ENCODE assay signal across 13 mouse cellular contexts in the genomic region with DNA sequence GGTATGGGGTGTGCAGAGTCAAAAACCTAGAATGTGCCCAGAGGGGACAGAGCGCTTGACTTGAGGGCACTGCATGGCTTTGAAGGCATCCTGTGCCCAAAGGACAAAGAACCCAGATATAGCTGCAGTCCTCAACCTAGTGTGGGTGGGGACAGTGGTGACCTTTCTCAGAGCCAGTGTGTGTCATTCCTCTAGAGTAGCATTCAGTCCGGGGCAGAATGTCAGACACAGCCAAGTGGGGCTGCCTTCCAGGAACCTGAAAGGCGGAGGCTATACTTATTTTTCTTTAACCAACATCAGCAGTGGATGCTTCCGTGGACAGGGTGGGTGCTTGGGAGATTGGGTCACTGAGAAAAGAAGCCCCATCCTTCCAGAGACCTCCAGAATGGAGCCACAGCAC.
DNase-seq lines count a peak whose midpoint lies in the region; ATAC-seq lines count a peak whose summit lies in the region.
"Had no signal": no experiment of that assay in that cellular context is flagged by ENCODE, and none has a peak within 500 bp of the region (broad histone marks: within the 10 kb centered on the region; RNA-seq: fewer than 3 reads in every experiment).

No protein-coding gene starts in this region.

- H3K27ac ChIP-seq in hindbrain, embryonic 13.5 days, result peak overlapping the region; percentile 36
- H3K27ac ChIP-seq in hindbrain, embryonic 14.5 days, result no peak overlapping the region
- peak overlapping the region; percentile 21; the same call in 1 of the 2 replicates for H3K27ac ChIP-seq in embryonic facial prominence, embryonic 10.5 days (replicated peaks)
- H3K27ac ChIP-seq in hindbrain, embryonic 16.5 days (ENCODE audit: low read depth, low read length), result no peak overlapping the region; the same call in 1 of the 2 replicates
- H3K27ac ChIP-seq: liver, embryonic 15.5 days had no signal

- peaks cover 14% of the 10 kb centered on the region; the same call in 1 of the 2 replicates for H3K36me3 ChIP-seq in hindbrain, embryonic 13.5 days
- H3K36me3 ChIP-seq in hindbrain, embryonic 14.5 days (replicated peaks; ENCODE audit: control insufficient read depth, insufficient read depth), result 0 out of 2 replicates have a peak, but pooled peaks cover 3% of the 10 kb centered on the region
- peaks cover 65% of the 10 kb centered on the region for H3K36me3 ChIP-seq in embryonic facial prominence, embryonic 10.5 days (replicated peaks)
- no peaks in the 10 kb centered on the region for H3K36me3 ChIP-seq in hindbrain, embryonic 16.5 days (ENCODE audit: control insufficient read depth, insufficient read depth, low read length)
- H3K36me3 ChIP-seq: G1E had no signal

- 89% methylated on average over 4 of the region's 4 CpGs for WGBS in hindbrain, embryonic 13.5 days
- WGBS in hindbrain, embryonic 14.5 days, result 84% methylated on average over 4 of the region's 4 CpGs
- 84% methylated on average over 4 of the region's 4 CpGs for WGBS in embryonic facial prominence, embryonic 10.5 days
- WGBS in hindbrain, embryonic 16.5 days, result 88% methylated on average over 4 of the region's 4 CpGs

- H3K4me2 ChIP-seq in hindbrain, embryonic 13.5 days, result no peak overlapping the region
- H3K4me2 ChIP-seq in hindbrain, embryonic 14.5 days (replicated peaks), result no peak overlapping the region
- H3K4me2 ChIP-seq in hindbrain, embryonic 16.5 days (ENCODE audit: low read length), result no peak overlapping the region
- H3K4me2 ChIP-seq: liver, embryonic 15.5 days had no signal

- DNase-seq in adrenal gland, postnatal 36 days, result peak; percentile 60 to 67
- no peak for DNase-seq in adrenal gland, adult 8-10 months
- no peak for DNase-seq in hindbrain, embryonic 14.5 days (ENCODE audit: low spot score)
- no peak for DNase-seq in embryonic facial prominence, embryonic 10.5 days (ENCODE audit: low spot score)
- no peak for DNase-seq in cerebellum, adult 18-20 months
- DNase-seq: cerebellum, postnatal 25 days; thymus, adult 18-20 months had no signal

- 0 out of 2 replicates have a peak overlapping the region, but pooled peaks have one; percentile 10 for H3K9ac ChIP-seq in hindbrain, embryonic 13.5 days
- H3K9ac ChIP-seq in hindbrain, embryonic 14.5 days, result no peak overlapping the region
- peak overlapping the region; percentile 3; the same call in 1 of the 2 replicates for H3K9ac ChIP-seq in hindbrain, embryonic 16.5 days (ENCODE audit: low read depth, low read length)
- H3K9ac ChIP-seq: liver, embryonic 15.5 days had no signal

- peaks cover 72% of the 10 kb centered on the region for H3K4me1 ChIP-seq in hindbrain, embryonic 13.5 days (replicated peaks)
- H3K4me1 ChIP-seq in hindbrain, embryonic 14.5 days (replicated peaks; ENCODE audit: control insufficient read depth, insufficient read depth, low read length), result peaks cover 47% of the 10 kb centered on the region
- peaks cover 89% of the 10 kb centered on the region for H3K4me1 ChIP-seq in embryonic facial prominence, embryonic 10.5 days
- peaks cover 34% of the 10 kb centered on the region for H3K4me1 ChIP-seq in hindbrain, embryonic 16.5 days (ENCODE audit: control insufficient read depth, insufficient read depth, low read depth, low read length)

- no peak for ATAC-seq in hindbrain, embryonic 13.5 days (ENCODE audit: low FRiP score)
- ATAC-seq in hindbrain, embryonic 14.5 days (ENCODE audit: low FRiP score), result no peak
- ATAC-seq in hindbrain, embryonic 16.5 days, result no peak
- no peak for ATAC-seq in CD4-positive, CD25-positive, alpha-beta regulatory T cell, adult 4 months

- H3K9me3 ChIP-seq in hindbrain, embryonic 13.5 days, result no peaks in the 10 kb centered on the region
- H3K9me3 ChIP-seq in hindbrain, embryonic 14.5 days (ENCODE audit: control insufficient read depth, low read length), result no peaks in the 10 kb centered on the region
- H3K9me3 ChIP-seq in embryonic facial prominence, embryonic 10.5 days, result no peaks in the 10 kb centered on the region
- no peaks in the 10 kb centered on the region for H3K9me3 ChIP-seq in hindbrain, embryonic 16.5 days (ENCODE audit: control insufficient read depth, low read length)
- H3K9me3 ChIP-seq: liver, embryonic 15.5 days had no signal

- H3K27me3 ChIP-seq in hindbrain, embryonic 13.5 days, result no peaks in the 10 kb centered on the region
- no peaks in the 10 kb centered on the region for H3K27me3 ChIP-seq in hindbrain, embryonic 14.5 days (ENCODE audit: control insufficient read depth, insufficient read depth, low read length)
- no peaks in the 10 kb centered on the region for H3K27me3 ChIP-seq in embryonic facial prominence, embryonic 10.5 days (replicated peaks; ENCODE audit: low read depth, poor library complexity, severe bottlenecking)
- H3K27me3 ChIP-seq in hindbrain, embryonic 16.5 days (replicated peaks; ENCODE audit: control insufficient read depth, insufficient read depth, low read length), result no peaks in the 10 kb centered on the region
- H3K27me3 ChIP-seq: liver, embryonic 15.5 days had no signal

- H3K4me3 ChIP-seq in hindbrain, embryonic 13.5 days, result no peak overlapping the region
- H3K4me3 ChIP-seq in hindbrain, embryonic 14.5 days (replicated peaks; ENCODE audit: low read length), result no peak overlapping the region
- H3K4me3 ChIP-seq in embryonic facial prominence, embryonic 10.5 days, result no peak overlapping the region
- H3K4me3 ChIP-seq in hindbrain, embryonic 16.5 days (ENCODE audit: low read length), result no peak overlapping the region
- H3K4me3 ChIP-seq: liver, embryonic 15.5 days; myocyte had no signal

Comparison
In these comparisons a context has a peak if more than half of its experiments do, and no peak if none do; other contexts are left out.
1. DNase-seq: peak in adrenal gland, postnatal 36 days (2 of 2); none in adrenal gland, adult 8-10 months (single experiment), hindbrain, embryonic 14.5 days (single experiment), embryonic facial prominence, embryonic 10.5 days (single experiment) and cerebellum, adult 18-20 months (0 of 2).
2. H3K27ac ChIP-seq: peak in hindbrain, embryonic 13.5 days (single experiment) and embryonic facial prominence, embryonic 10.5 days (single experiment); none in hindbrain, embryonic 14.5 days (single experiment) and hindbrain, embryonic 16.5 days (single experiment).